Mouse (Mus musculus) spleen, adult 2 months (tissue): Measurements from ENCODE around the gene Shox2.

Source experiments
- CTCF ChIP-seq: fragments of 200-500 bp; IDR thresholded peaks from 2 replicates; pipeline ENCODE4 v1.5.1; 2011; ENCODE audit warnings: mild to moderate bottlenecking, inconsistent platforms; ENCODE audit not compliant: insufficient read depth, insufficient read length, insufficient replicate concordance; ENCODE audit errors: extremely low read depth
- POLR2A ChIP-seq: fragments of 200-500 bp; IDR thresholded peaks from 2 replicates; pipeline ENCODE4 v1.6.1; 2011; ENCODE audit warnings: low read depth, low read length, inconsistent platforms

- no peak for TF ChIP-seq CTCF
- TF ChIP-seq POLR2A: no peak
Measured at GRCm38 (mm10) chr3:66970661-66971331, 10.8 kb downstream of the Shox2 start.
